Mouse (Mus musculus) c-Kit-positive CD71-negative TER-119-negative erythroid progenitor cells, embryonic 14.5 days (primary cell): ENCODE measurements around the gene Ccdc77.
A peak's percentile ranks its signal among the peaks of the same experiment; 100 is the strongest.

ENCODE experiments used
- DNase-seq: peaks from one replicate; pipeline ENCODE4 v3.0.0-alpha.2; 2013; ENCODE audit warnings: low read depth

The Ccdc77 gene

GRCm38 (mm10) chr6:120363688-120364522, at the start of gene Ccdc77, which contains the start of gene Kdm5a:
Gene Ccdc77, minus strand, starts transcription at chr6:120364374.
Gene Kdm5a, plus strand, starts transcription at chr6:120364124.
- peak; percentile 91 for DNase-seq

DNA sequence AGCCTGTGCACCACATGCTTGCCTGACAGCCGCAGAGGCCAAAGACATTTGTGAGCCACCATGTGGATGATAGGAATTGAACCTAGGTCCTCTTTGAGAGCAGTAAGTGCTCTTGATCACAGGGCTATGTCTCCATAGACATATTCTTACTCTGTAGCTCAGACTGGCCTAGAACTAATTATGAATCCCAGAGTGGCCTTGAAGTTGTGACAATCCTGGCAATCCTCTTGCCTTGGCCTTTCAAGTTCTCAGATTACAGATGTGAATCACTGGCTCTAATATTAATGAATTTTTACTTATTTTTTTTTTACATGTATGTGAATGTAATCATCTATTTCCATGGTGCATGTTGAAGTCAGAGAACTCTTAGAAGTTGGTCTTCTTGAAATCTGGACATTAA, 39.8 kb upstream of the Ccdc77 start:
- no peak for DNase-seq

DNA sequence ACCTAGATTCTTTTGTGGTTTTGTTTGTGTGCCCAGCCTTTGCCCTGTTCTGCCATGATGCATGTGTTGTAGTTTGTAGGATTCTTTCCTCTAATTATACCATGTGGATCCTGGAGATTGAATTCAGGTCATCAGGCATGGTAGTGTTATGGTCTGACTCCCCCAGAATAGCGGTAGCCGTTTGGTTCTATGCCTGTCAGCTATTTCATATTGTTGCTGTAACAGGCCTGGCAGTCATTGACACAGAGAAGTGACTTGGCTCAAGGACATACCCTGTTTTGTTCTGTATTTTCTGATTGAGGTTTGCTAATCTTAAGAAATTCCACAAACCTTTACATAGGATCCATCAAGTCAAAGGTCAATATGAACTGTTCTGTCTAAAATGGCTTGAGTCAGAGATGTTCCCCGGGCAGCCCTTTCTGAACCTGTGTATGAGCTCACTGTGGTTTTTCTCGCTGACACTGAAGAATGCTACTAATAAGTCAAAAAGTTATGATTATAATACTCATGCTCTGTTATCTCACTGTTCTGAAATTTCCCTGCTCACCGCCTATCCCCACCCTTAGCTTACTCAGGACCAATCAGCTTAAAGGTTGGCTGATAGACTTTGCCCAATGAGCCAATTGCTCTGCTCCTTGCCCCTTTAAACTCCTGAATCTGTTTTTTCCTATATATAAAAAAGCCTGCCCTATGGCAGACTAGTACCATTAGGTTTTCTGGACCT, 31.6 kb upstream of the Ccdc77 start:
- no peak for DNase-seq

DNA sequence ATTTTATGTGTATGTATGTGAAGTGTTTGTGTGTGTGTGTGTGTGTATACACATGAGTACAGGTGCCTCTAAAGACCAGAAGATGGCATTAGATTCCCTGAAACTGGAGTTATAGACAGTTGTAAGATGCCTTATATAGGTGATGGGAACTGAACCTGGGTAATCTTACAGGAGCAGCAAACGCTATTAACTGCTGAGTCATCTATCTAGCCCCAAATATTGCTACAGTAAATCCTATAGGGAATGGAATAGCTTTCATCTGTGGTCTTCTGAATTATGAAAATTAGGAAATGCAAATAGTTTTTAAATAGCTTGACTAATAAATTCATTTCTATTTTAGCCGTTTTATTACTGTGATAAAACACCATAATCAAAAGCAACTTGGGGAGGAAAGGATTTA, 28.6 kb upstream of the Ccdc77 start:
- DNase-seq, result no peak

DNA sequence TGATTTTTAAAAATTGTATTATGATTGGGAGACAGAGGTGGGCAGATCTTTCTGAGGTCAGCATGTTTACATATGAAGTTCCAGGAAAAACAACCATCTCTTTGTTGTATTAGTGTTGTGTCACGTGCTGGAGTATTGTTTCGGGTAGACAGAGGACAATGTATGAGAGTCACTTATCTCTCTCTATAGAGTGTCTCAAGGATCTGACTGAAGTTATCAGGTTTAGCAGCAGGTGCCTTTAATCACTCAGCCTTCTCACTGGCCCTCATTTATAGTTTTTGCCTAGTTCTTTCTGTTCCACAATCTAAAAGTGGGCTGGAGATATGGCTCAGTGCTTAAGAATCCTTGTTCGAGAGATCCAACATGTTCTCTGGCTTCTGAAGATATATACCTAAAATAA, 25.9 kb upstream of the Ccdc77 start:
- DNase-seq, result no peak

GRCm38 (mm10) chr6:120376736-120377135, 12.6 kb upstream of the Ccdc77 start:
- no peak for DNase-seq

GRCm38 (mm10) chr6:120365051-120365450, 877 bp upstream of the Ccdc77 start:
- no peak for DNase-seq

- DNase-seq, result peak; percentile 20
These were observed 340 bp upstream of the Ccdc77 start for GRCm38 (mm10) chr6:120364523-120364905.

- no peak for DNase-seq
These were observed 1.1 kb downstream of the Ccdc77 start for GRCm38 (mm10) chr6:120362774-120363687.

DNA sequence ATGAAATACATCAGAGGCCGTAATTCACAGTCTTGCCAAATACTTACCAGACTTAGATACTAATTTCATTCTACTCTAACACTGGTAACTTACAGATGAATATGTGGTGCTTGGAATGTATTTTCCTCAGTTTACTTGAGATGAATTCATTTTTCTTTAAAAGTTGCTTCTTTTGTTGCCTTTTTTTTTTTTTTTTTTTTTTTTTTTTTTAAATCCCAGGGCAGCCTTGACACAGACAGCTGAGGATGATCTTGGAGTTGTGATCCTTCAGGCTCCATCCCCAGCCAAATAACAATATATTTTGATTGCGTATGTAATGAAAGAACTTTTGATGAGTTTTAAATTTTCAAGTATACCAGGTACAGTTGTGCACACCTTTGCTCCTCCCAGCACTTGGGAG, 2.0 kb downstream of the Ccdc77 start:
- DNase-seq, result no peak

- DNase-seq, result peak; percentile 86
These were observed 6.9 kb downstream of the Ccdc77 start for GRCm38 (mm10) chr6:120356951-120357945.

- DNase-seq, result no peak
These were observed 7.7 kb downstream of the Ccdc77 start for GRCm38 (mm10) chr6:120356478-120356877.

DNA sequence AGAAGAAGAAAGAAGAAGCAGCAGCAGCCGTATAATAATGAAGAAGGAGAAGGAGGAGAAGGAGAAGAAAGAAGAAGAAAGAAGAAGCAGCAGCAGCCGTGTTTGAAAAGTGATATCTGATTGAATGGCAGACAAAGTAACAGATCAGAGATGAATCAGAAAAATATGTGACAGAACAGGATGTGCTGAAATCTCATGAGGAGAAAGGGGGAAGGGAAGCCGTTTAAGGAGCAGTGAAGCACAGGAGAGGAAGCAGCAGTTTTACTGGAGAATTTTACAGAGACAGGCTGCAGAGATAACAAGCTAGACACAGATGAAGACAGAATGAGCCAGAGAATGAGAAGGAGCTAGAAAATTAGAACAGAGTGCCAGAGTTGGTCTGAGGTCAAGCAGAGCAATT, 15.2 kb downstream of the Ccdc77 start:
- DNase-seq, result no peak

- no peak for DNase-seq
These were observed 20.2 kb downstream of the Ccdc77 start for GRCm38 (mm10) chr6:120343992-120344391.

GRCm38 (mm10) chr6:120332351-120332750, 31.8 kb downstream of the Ccdc77 start:
- DNase-seq, result no peak

DNA sequence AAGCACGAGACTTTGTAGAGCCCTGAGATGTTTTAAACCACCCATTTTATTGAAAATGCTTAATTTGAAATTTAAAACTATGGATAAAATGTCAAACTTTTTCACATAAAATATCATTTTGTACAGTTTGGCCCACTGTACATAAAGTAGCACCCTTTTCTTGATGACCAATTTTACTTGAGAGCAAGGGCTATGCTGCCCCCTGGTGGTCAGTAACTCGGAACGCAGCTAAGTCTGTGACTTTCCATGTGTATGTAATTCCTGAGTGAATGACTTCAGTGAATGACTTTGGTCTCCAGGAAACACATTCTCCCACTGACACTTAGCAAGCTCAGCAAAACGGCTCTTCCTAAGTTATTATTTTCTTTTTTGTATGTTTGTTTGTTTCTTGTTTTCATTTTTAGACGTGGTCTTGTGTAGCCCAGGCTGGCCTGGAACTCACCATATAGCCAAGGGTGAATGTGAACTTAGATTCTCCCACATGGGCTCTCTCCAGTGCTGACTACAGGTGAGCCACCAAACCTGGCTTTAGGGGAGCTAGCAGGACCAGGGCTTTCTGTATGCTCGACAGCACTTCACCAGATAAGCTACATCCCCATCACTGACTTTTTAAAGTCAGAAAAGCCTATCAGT, 39.8 kb downstream of the Ccdc77 start:
- DNase-seq, result peak; percentile 66

DNA sequence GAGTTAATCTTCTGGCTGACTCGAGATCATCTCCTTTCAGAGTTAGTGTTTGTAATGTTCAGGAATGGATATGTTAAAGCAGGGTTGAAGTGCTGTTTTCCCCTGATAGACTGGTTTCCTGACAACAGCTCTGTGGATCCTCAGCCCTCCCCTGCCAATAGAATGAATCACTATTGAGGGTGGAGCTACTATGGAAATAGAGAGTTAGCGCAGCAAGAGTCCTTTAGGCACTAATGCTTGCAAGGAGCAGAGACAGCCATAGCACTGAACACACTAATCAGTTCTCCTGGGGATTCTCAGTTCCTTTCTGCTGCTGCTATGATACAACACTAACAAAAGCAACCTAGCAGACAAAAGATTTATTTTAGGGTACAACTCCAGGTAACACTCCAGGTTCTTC, 43.8 kb downstream of the Ccdc77 start:
- DNase-seq, result no peak

- no peak for DNase-seq
These were observed 45.0 kb downstream of the Ccdc77 start for GRCm38 (mm10) chr6:120319129-120319528.

DNA sequence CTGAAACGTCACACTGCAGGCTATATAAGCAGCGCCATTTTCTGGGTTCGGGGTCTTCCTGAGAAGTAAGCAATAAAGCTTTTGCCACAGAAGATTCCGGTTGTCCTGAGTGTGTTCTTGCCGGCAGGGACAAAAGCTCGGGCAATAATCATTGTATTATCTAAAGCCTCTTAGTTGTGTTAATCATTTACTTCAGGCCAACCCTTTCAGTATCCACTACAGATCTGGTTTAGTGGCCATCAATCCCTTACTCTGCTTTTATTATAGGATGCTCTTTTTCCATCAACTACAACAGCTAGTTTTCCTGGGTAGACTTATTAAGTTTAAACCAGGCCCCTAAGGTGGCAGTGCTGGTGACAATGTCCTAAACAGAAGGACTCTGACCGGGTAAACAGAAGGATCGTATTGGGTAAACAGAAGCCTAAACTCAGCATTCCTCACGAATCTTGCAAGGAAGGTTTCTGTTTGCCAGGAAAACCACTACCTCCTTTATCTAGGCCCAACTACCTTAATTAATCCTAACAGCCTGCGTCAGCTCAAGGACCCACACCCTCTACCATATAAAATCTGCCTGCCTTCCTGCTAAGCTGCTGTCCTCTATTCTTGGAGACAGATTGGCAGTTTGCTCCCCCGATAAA, 45.8 kb downstream of the Ccdc77 start:
- no peak for DNase-seq

- DNase-seq, result no peak
These were observed 51.7 kb downstream of the Ccdc77 start for GRCm38 (mm10) chr6:120312443-120312842.
